Mouse (Mus musculus): ENCODE data around the gene Gm45844. TPM values are rescaled to one million over a fixed set of nuclear protein-coding genes. Genes with fewer than 3 reads are reported as not detected.

The Gm45844 gene
- 11.4 TPM for polyA plus RNA-seq (2014; fragmentation: Illumina TruSeq; extraction: RNeasy Lipid Tissue Mini Kit (QIAGEN cat#74804); ENCODE audit: low read depth, low replicate concordance)

GRCm38 (mm10) chr7:7277966-7278567 lies at the start of gene Gm45844:
Gm45844 (minus strand) TSS chr7:7278289.

GRCm38 (mm10) chr7:7247228-7247627 lies 30.9 kb downstream of the Gm45844 start, which contains the start of gene Vmn2r29:
Vmn2r29 (minus strand) TSS chr7:7247328.

GRCm38 (mm10) chr7:7209313-7210151 lies 68.6 kb downstream of the Gm45844 start, which contains the start of gene Zfp772:
Zfp772 (minus strand) TSS chr7:7209998.

GRCm38 (mm10) chr7:7171227-7172147 lies 106.6 kb downstream of the Gm45844 start, which contains the start of gene Zfp418:
Zfp418 (plus strand) TSS chr7:7171330.

Other genes with a start within 250 kb of the Gm45844 start
- gene Zfp954, start 156.8 kb downstream of the Gm45844 start, polyA plus RNA-seq (2014; fragmentation: Illumina TruSeq; extraction: RNeasy Lipid Tissue Mini Kit (QIAGEN cat#74804); ENCODE audit: low read depth, low replicate concordance): 6.8 TPM
- gene Zfp773, start 141.5 kb downstream of the Gm45844 start, polyA plus RNA-seq (2014; fragmentation: Illumina TruSeq; extraction: RNeasy Lipid Tissue Mini Kit (QIAGEN cat#74804); ENCODE audit: low read depth, low replicate concordance): 1.5 TPM
- 6.8 TPM for gene Zfp418, start 107.0 kb downstream of the Gm45844 start, polyA plus RNA-seq (2014; fragmentation: Illumina TruSeq; extraction: RNeasy Lipid Tissue Mini Kit (QIAGEN cat#74804); ENCODE audit: low read depth, low replicate concordance)
- gene Zfp772, start 68.3 kb downstream of the Gm45844 start, polyA plus RNA-seq (2014; fragmentation: Illumina TruSeq; extraction: RNeasy Lipid Tissue Mini Kit (QIAGEN cat#74804); ENCODE audit: low read depth, low replicate concordance): 7.9 TPM
- gene Vmn2r29, start 31.0 kb downstream of the Gm45844 start, polyA plus RNA-seq (2014; fragmentation: Illumina TruSeq; extraction: RNeasy Lipid Tissue Mini Kit (QIAGEN cat#74804); ENCODE audit: low read depth, low replicate concordance): 7.9 TPM
- gene Clcn4, start 22.6 kb upstream of the Gm45844 start, polyA plus RNA-seq (2014; fragmentation: Illumina TruSeq; extraction: RNeasy Lipid Tissue Mini Kit (QIAGEN cat#74804); ENCODE audit: low read depth, low replicate concordance): 102 TPM
- not detected for gene Vmn2r30, start 59.3 kb upstream of the Gm45844 start, polyA plus RNA-seq (2014; fragmentation: Illumina TruSeq; extraction: RNeasy Lipid Tissue Mini Kit (QIAGEN cat#74804); ENCODE audit: low read depth, low replicate concordance)
- gene Gm45783, start 96.3 kb upstream of the Gm45844 start, polyA plus RNA-seq (2014; fragmentation: Illumina TruSeq; extraction: RNeasy Lipid Tissue Mini Kit (QIAGEN cat#74804); ENCODE audit: low read depth, low replicate concordance): not detected
- not detected for gene Vmn2r31, start 121.4 kb upstream of the Gm45844 start, polyA plus RNA-seq (2014; fragmentation: Illumina TruSeq; extraction: RNeasy Lipid Tissue Mini Kit (QIAGEN cat#74804); ENCODE audit: low read depth, low replicate concordance)
- not detected for gene Vmn2r32, start 201.7 kb upstream of the Gm45844 start, polyA plus RNA-seq (2014; fragmentation: Illumina TruSeq; extraction: RNeasy Lipid Tissue Mini Kit (QIAGEN cat#74804); ENCODE audit: low read depth, low replicate concordance)

All from kidney, adult 10 weeks (tissue).